Mouse (Mus musculus) left cerebral cortex, postnatal 10 days (tissue): ENCODE measurements at regions not wholly inside any gene's neighbourhood (a gene's known extent, or its start where the extent isn't known, plus 50 kb on each side); places are given as distances from the start of the nearest gene placed in this dataset.
A peak's percentile ranks its signal among the peaks of the same experiment; 100 is the strongest.

Experiments used
- DNase-seq, 2 experiments: peaks; one replicate each; pipeline ENCODE4 v3.0.0; 2021 to 2022; ENCODE audit warnings: low spot score in 2 of 2, mixed read lengths in 1 of 2; ENCODE audit errors: extremely low spot score in 1 of 2
- intact Hi-C: fragments of 180-260 bp; cut with DNase I; formaldehyde crosslinking; loops from one replicate; pipeline ENCODE4 v1.15.1; 2025

DNA sequence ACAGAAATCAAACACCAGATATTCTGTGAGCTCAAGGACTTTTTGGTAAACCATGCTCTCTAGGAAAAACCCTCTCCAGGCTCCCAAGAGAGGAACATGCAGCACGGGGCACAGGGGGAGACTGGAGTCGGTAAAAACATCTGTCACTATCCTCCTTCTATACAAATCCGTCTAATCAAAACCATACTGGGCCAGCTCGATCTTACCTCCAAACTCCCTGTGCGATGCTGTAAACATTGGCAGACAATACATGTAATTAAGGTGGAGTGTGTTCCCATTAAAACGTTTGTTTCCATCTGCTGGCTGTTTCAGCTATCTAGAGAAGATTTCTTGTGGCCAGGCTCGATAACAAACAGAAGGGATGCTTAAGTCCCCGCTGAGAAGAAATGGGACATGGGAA, 262.9 kb upstream of the Sox9 start:
- intact Hi-C loops = no loop called here
- DNase-seq = no peak

DNA sequence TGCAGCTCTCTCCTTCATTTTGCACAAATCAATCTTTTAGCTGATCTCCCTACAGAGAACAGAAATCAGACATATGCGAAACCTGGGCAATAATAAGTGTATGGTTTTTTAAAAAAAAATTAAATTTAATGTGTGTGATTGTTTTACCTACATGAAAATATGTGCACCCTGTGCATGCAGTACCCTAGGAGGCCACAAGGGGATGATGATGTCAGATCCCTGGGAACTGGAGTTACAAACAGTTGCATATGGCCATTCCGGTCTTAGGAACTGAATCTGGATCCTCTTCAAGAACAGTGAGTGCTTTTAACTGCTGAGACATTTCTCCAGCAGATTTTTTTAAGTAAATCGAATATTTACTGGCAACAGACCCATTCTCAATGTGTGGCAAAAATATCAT, 257.0 kb upstream of the Sox9 start:
- no peak for DNase-seq
- intact Hi-C loops = no loop called here

DNA sequence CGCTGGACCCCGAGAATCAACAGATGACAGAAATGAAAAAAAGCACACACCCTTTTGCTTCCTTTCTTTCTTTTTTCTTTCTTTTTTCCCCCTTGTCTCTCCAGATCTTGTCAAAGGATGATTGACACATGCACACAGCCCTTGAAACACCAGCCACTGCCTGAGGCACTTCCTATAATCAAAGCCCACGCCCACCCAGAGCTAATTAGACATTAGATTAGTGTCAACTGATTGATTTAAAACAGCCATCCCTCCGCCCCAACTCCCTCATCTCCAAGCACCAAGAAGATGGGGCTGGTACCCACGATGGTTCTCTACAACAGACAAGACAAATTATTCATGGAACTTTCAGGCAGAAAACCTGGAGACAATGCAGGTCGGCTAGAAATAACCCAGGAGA, 239.5 kb upstream of the Sox9 start:
- intact Hi-C loops = no loop called here
- no peak for DNase-seq

DNA sequence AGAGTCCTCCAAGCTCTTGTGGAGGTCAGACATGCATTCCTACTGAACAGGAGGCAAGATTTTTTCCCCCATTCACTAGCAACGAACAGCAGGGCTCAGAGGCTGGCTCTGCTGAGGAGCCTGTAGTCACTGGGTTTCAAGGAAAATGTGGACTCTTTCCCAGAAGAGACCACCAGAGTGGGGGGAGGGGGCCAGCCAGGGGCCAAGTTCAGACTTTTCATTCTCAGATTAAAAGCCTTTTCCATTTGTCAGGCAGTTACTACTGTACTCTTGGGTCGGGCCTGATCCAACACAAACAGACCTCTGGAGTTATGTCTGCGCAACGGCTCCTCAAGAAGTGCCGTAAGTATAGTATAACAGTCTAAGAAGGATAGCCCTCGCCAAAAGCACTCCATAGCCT, 238.6 kb upstream of the Sox9 start:
- DNase-seq = no peak
- intact Hi-C loops = no loop called here

DNA sequence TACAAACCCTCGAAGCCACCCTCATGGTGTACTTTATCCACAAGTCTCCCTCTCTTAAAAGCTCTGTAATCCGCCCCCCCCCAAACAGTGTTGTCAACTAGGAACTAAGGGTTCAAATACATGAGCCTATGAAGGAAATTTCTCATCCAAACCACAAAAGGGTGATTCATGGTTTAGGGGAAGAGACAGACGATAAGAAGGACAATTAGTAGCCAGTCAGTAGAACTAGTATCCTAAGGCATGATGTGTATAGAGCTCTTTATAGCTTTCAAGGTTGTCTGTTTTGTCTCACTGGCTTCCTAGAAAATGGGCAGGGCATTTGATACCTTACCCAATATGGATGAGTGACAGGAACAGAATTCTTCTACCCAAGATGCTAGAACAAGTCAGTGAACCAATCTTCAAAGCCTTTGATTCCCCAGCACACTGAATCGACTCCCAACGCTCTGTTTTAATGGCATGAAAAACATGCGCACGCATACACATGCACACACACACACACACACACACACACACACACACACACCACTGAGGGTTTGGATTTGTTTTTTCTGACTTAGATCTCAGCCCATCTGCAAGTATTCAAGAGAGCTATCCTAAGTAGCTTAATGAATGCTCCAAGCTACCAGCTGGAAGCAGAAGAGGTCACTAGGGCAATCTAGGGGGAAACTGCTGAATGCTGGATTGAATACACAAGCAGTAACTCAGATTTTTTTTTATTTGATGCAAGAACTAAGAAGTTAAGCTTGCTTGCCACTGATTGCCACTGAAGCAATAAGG, 236.6 kb upstream of the Sox9 start:
- intact Hi-C loops = no loop called here
- DNase-seq = no peak

DNA sequence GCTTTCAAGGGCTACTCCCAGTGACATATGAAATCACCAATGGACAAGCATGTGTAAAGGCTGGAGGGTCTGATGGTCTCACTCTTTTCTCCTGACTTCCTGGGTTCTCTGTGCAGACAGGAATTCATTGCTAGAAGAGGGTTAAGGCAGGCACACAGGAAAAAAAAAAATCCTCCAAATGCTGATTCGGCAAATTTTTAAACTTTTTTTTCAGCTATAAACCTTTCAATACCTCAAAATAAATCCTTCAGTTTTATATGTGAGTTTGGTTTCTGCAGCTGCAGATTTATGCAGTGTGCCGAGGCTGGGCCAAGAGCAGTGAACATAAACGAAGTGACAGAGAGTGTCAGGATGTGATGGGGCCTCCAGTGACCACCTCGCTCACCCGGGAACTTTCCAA, 235.9 kb upstream of the Sox9 start:
- intact Hi-C loops = no loop called here
- DNase-seq = no peak

DNA sequence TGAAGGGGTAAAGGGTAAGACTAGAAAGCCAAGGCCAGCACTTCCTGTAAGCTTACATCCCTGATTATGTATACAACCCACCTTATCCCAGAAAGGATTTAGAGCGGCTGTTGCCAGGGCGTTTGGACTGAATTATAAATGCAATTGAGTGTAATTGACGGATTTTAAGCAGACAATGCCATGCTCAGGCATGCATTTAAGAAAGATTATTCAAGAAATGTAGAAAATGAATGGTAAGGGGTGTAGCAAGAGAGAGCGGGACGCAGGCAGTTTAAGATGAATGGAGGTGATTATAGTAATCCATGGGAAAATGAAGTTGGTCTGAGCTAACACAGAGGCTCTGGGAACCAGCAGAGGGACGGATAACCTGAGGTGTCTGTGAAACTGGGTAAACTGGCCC, 229.2 kb upstream of the Sox9 start:
- intact Hi-C loops = no loop called here
- DNase-seq = no peak

DNA sequence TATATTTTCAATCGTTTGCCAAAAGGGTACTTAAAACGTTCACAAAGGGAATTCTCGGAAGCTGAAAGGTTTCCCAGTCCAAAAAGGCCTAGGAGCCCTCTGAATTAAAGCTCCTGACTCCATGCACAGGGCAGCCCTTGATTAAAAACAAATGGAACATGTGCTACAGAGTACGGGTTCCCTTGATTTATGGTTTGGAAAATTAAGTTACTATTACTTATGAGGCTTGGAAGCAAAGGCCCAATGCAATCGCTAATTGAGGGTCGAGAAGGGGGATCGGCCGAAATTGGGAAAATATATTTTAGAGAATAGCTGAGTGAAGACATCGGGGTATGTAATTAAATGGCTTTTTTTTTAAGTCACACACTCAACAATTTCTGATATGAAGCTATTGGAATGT, 219.0 kb upstream of the Sox9 start:
- no peak for DNase-seq
- intact Hi-C loops = no loop called here

DNA sequence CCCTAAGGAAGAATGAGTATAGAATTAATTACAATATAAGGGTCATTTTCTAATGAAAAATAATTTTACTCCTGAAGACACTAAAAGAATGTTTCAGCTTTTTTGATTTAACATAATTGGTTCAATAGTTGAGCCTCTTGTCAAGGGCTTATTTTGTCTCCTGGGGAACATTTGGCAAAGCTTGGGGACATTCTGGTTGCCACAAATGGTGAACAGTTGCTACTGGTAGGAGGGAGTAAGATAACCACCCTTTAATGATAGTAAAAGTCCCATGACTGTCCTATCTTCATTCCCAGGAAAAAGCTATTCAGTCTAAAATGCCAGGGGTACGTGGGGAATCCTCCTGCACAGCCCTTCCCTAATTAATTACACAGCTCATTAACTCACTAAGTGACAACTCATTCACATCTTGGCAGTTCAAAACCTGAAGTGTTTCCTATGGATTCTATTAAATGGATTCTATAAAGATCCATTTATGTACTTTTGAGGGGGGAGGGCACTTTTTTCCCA, 217.3 kb upstream of the Sox9 start:
- intact Hi-C loops = no loop called here
- DNase-seq = no peak

DNA sequence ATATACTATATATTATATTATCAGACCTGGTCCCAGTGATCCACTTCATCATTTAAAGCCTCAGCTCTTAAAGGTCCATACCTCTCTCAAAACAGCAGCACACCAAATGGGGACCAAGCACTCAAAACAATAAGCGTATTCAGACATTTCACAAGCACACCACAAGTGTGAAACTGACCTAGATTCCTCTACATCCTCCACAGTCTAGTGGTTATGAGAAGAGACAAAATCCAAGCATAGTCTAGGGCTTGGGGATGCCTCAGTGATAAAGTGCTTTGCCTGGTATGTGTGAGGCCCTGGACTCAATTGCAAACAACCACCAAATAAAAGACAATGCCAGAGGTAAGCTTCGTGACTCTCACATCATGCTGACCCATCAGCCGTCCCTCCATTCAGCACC, 216.0 kb upstream of the Sox9 start:
- DNase-seq = no peak
- intact Hi-C loops = no loop called here

DNA sequence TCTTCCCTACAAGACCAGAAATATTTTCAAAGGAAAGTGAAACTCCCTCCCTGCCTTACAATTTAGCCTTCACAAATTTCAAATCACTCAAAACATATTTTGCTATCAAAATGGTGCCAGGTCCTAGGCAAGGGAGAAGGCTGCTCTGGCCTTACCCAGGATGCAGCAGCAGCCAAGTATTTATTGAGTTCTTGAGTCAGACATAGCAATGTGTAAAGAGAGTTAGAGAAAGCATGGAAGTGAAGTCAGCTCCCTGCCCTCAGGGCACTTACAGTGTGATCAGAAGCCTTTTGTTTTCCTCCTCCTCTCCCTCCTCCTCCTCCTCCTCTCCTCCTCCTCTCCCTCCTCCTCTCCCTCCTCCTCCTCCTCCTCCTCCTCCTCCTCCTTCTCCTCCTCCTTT, 194.6 kb upstream of the Sox9 start:
- no peak for DNase-seq
- intact Hi-C loops = no loop called here

DNA sequence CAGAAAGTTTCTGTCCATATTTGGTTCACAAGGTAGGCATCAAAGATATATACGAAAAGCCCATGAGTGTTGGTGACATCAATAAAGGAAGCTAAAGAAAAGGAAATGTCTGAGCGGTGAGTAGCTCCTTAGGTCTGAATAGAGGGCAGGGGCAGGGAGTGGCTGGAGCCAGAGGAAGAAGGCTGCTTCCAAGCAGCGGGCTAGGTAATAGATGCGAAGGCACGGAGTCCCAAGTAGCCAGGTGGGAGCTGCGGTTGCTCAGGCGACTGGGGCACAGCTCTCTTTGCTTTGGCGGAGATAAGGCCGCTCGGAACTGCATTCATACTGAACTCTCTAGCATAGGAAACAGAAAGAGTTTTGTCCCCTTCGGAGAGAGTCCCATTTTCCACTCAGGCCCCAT, 193.9 kb upstream of the Sox9 start:
- intact Hi-C loops = no loop called here
- DNase-seq = no peak

DNA sequence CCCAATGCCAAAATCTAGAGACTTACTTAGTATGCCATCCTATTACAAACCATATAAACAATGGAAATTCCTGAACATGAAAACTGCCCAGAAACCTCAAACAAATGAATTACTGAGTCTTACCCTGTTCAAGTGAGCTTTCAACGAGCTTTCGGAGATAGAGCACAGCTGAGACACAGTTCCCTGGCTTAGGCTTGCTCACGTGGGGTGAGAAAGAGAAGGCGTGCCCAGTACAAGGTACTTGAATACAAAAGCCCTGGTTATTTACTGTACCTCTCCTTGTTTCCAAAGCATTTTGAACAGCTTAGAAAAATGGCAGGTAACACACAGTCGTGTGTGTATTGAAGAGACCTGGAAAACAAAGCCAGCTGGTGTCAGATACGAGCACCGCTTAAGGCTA, 191.8 kb upstream of the Sox9 start:
- no peak for DNase-seq
- intact Hi-C loops = no loop called here

DNA sequence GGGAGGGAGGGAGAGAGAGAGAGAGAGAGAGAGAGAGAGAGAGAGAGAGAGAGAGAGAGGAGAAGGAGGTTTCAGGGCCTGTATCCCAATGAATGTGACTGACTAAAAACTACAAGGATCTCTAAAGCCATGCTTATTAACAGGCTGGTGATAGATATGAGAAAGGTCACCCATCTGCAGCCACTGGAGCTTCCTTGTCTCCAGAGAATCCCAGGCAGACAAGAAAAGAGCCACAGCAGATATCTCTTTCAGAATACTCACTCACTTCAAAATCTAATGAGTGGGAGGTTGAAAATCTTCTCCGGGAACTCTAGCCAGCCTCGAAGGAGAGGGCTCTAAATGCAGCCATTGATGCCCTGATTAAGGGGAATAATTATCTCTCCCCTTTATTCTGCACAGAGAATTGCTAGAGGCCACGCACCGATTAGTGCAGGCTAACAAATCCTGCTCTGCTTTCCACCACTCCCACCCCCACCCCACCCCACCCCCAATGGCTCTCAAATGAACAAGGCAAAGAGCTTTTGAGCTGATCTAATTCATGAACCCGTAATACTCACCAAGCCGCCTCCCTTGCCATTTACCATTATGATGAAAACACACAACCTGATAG, 189.5 kb upstream of the Sox9 start:
- intact Hi-C loops = no loop called here
- DNase-seq = no peak

DNA sequence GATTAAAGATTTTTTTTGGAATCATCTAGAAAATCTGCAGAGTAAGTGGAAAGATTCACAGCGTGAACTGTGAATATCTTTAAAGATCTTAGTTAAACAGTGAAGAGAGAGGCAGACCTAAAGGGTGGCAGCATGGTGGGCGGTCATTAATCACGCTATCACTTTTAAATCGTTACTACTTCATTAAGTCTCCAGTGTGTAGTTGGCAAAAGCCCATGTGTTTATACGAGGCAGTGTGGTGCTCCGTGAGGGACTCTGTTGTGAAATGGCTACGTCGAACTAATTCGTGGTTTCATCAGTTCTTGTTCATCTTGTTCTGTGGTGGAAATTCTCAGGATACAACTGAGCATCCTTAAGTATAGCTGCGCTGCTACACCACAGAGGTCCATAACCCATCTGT, 188.2 kb upstream of the Sox9 start:
- no peak for DNase-seq
- intact Hi-C loops = no loop called here

DNA sequence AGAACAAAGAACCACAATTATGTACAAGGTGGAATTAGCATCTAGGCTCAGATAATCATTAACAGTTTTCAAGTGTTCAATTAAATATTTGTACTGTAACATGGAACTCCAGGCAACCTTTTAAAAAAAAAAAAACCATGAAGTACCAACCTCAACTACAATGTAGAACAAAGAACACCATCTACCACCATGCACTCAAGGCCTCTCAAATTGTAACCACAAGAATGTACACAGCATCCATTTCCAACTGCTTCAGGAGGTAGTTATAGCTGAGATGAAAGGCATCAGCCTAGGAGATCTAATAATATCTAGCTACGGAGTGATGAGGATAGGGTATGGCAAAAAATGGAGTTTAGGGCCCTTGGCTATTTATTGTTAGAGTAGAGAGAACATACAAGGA, 174.7 kb upstream of the Sox9 start:
- DNase-seq = no peak
- intact Hi-C loops = no loop called here

DNA sequence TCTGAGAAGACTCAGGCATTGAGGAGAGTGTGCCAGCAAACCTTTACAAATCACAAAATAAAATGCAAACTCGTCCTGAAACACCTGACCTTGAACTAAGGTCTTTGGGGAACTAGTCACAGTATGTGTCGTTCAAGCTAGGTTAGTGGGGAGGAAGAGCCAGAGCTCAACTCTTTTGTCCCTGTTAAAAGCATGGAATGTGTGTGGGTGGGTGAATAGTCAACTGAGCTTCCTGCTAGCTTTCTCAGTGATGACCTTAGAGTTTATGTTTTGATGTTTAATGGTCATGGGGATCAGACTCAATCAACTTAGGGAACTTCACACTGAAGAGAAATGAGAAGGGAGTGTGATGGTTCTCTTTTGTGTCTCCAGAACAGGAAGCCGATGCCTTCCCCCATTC, 172.7 kb upstream of the Sox9 start:
- intact Hi-C loops = no loop called here
- DNase-seq = no peak

DNA sequence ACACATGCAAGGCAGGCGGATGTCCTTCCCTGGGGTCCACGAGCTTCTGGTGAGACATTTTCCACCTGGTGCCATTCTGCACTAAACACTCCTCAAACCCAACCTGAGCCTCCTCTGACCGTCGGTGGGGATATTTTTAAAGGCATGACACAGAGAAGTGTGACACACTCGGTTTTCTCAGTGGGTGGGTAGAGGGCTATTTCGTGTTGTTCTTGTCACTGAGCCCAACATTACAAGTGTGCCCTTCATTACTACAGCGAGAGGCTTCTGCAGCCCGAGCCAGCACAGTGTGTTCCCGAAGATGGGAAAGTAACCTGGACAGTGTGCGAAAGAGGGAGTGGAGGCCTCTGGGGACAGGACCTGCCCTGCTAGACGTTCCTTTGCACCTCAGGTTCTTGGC, 171.0 kb upstream of the Sox9 start:
- intact Hi-C loops = no loop called here
- no peak for DNase-seq

DNA sequence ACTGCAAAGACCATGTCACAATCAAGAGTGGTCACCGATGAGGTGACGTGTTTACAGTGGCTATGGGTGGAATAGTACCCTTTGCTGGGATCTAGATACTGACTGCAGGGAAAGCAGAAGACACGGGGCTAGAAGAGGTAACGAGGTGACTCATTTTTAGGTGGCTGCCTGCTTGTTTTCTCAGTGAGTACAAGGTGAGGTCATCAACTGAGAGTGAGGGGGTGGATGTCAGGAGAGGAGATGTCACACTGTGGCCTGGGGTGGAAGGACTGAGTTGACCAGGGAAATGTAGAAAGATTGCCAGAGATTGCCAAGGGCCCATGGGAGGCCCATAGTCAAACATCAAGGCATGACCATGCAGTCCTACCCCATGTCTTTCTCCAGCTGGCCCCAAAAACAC, 166.4 kb upstream of the Sox9 start:
- DNase-seq = no peak
- intact Hi-C loops = no loop called here

DNA sequence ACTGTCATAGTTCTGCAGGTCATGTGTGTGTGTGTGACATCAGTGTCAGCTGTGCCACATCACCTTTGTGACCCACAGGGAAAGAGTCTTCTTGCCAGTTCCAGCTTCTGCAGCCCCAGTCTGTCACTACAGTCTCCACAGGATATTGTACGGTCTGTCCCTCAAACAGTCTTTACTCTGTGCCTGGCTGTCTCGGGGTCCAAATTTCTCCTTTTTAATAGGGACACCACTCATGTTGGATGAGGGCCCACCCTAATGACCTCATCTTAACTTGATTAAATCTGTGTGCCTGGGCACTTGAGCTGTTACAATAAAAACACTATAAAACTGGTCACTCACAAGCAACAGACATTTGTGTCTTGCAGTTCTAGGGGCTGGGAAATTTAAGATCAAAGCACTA, 165.1 kb upstream of the Sox9 start:
- intact Hi-C loops = no loop called here
- DNase-seq = no peak

DNA sequence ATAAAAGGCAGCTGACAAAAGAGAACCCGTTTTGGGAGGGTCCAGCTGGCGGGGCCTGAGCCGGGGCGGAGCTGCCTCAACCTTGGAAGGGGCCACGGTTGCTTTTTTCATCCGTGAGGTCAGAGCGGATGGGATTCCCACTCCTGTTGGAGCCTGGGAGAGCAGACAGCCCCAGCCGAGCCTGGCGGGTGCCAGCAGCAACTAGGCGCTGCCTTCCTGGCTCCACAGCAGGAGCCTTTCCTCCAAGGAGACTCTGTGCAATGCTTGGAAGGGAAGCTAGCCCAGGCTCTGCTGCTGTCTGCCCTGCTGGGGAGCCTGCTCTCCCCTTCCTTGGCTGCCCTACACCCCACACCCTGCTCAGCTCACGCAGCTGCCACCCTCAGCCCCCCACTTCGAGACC, 161.1 kb upstream of the Sox9 start:
- DNase-seq = peak; percentile 16 to 75
- intact Hi-C loops = no loop called here
